ENCODE assay signal across 16 mouse cellular contexts in genomic region chr2:10569392-10569791, GRCm38 (mm10).
A peak's percentile ranks its signal among the peaks of the same experiment; 100 is the strongest.
DNase-seq lines count a peak whose midpoint lies in the region; ATAC-seq and TF ChIP-seq lines count a peak whose summit lies in the region.
"Had no signal": no experiment of that assay in that cellular context is flagged by ENCODE, and none has a peak within 500 bp of the region (broad histone marks: within the 10 kb centered on the region; RNA-seq: fewer than 3 reads in every experiment).

No protein-coding gene starts in this region.

- no peaks in the 10 kb centered on the region for H3K27me3 ChIP-seq in forebrain, embryonic 13.5 days
- H3K27me3 ChIP-seq in forebrain, embryonic 10.5 days (ENCODE audit: poor library complexity, severe bottlenecking): no peaks in the 10 kb centered on the region
- no peaks in the 10 kb centered on the region for H3K27me3 ChIP-seq in lung, embryonic 14.5 days (ENCODE audit: insufficient read depth, low read length)
- no peaks in the 10 kb centered on the region for H3K27me3 ChIP-seq in hindbrain, embryonic 11.5 days (ENCODE audit: control insufficient read depth, insufficient read depth, low read length)
- H3K27me3 ChIP-seq: neural tube, embryonic 12.5 days had no signal

- no peaks in the 10 kb centered on the region for H3K4me1 ChIP-seq in forebrain, embryonic 13.5 days
- no peaks in the 10 kb centered on the region for H3K4me1 ChIP-seq in forebrain, embryonic 10.5 days
- H3K4me1 ChIP-seq in lung, embryonic 14.5 days (ENCODE audit: insufficient read depth): no peaks in the 10 kb centered on the region
- no peaks in the 10 kb centered on the region for H3K4me1 ChIP-seq in hindbrain, embryonic 11.5 days (replicated peaks; ENCODE audit: control insufficient read depth, insufficient read depth, low read length)
- H3K4me1 ChIP-seq: neural tube, embryonic 12.5 days had no signal

- ATAC-seq in forebrain, embryonic 13.5 days: peak; percentile 63
- no peak for ATAC-seq in lung, embryonic 14.5 days (ENCODE audit: insufficient read depth)
- ATAC-seq in hindbrain, embryonic 11.5 days (ENCODE audit: low FRiP score): no peak
- ATAC-seq: activated CD4-positive, CD25-positive, alpha-beta regulatory T cell, adult 4 months had no signal

- no peaks in the 10 kb centered on the region for H3K9me3 ChIP-seq in forebrain, embryonic 13.5 days (replicated peaks)
- H3K9me3 ChIP-seq in forebrain, embryonic 10.5 days: no peaks in the 10 kb centered on the region
- no peaks in the 10 kb centered on the region for H3K9me3 ChIP-seq in lung, embryonic 14.5 days (ENCODE audit: low read depth, low read length)
- H3K9me3 ChIP-seq in hindbrain, embryonic 11.5 days (ENCODE audit: control insufficient read depth, low read length): no peaks in the 10 kb centered on the region
- H3K9me3 ChIP-seq: G1E; neural tube, embryonic 12.5 days had no signal

- no peak for TF ChIP-seq CTCF in lung, embryonic 14.5 days (IDR thresholded peaks at IDR 0.05; ENCODE audit: low read depth)

- no peaks in the 10 kb centered on the region for H3K36me3 ChIP-seq in forebrain, embryonic 13.5 days (ENCODE audit: poor library complexity, severe bottlenecking)
- H3K36me3 ChIP-seq in forebrain, embryonic 10.5 days (replicated peaks): no peaks in the 10 kb centered on the region
- H3K36me3 ChIP-seq in lung, embryonic 14.5 days (ENCODE audit: insufficient read depth): no peaks in the 10 kb centered on the region
- no peaks in the 10 kb centered on the region for H3K36me3 ChIP-seq in hindbrain, embryonic 11.5 days (ENCODE audit: control insufficient read depth, insufficient read depth, low read length)
- H3K36me3 ChIP-seq: neural tube, embryonic 12.5 days had no signal

- H3K4me2 ChIP-seq in forebrain, embryonic 13.5 days: no peak overlapping the region
- H3K4me2 ChIP-seq in lung, embryonic 14.5 days: no peak overlapping the region
- H3K4me2 ChIP-seq in hindbrain, embryonic 11.5 days (replicated peaks; ENCODE audit: low read depth, low read length): no peak overlapping the region
- H3K4me2 ChIP-seq: neural tube, embryonic 12.5 days had no signal

- no peak overlapping the region for H3K4me3 ChIP-seq in forebrain, embryonic 13.5 days
- H3K4me3 ChIP-seq in forebrain, embryonic 10.5 days: no peak overlapping the region
- H3K4me3 ChIP-seq in lung, embryonic 14.5 days (ENCODE audit: low read depth, low read length): no peak overlapping the region
- H3K4me3 ChIP-seq in hindbrain, embryonic 11.5 days (ENCODE audit: low read depth, low read length): no peak overlapping the region
- H3K4me3 ChIP-seq: neural tube, embryonic 12.5 days had no signal

- WGBS in forebrain, embryonic 13.5 days: 55% methylated on average over 6 of the region's 6 CpGs
- 73% methylated on average over 6 of the region's 6 CpGs for WGBS in forebrain, embryonic 10.5 days
- 38% methylated on average over 6 of the region's 6 CpGs for WGBS in lung, embryonic 14.5 days
- 52% methylated on average over 6 of the region's 6 CpGs for WGBS in hindbrain, embryonic 11.5 days

- no peak overlapping the region for H3K9ac ChIP-seq in forebrain, embryonic 13.5 days
- H3K9ac ChIP-seq in lung, embryonic 14.5 days: no peak overlapping the region
- no peak overlapping the region for H3K9ac ChIP-seq in hindbrain, embryonic 11.5 days (ENCODE audit: low read depth, low read length)
- H3K9ac ChIP-seq: liver, embryonic 14.5 days; neural tube, embryonic 12.5 days had no signal

- H3K27ac ChIP-seq in forebrain, embryonic 13.5 days: no peak overlapping the region
- no peak overlapping the region for H3K27ac ChIP-seq in forebrain, embryonic 10.5 days
- no peak overlapping the region for H3K27ac ChIP-seq in lung, embryonic 14.5 days (ENCODE audit: low read depth)
- H3K27ac ChIP-seq in hindbrain, embryonic 11.5 days (ENCODE audit: low read depth, low read length): no peak overlapping the region
- H3K27ac ChIP-seq: liver, embryonic 14.5 days; neural tube, embryonic 12.5 days had no signal

- DNase-seq in forebrain, embryonic 10.5 days (ENCODE audit: extremely low spot score, low spot score): no peak
- peak; percentile 35 for DNase-seq in lung, embryonic 14.5 days
- DNase-seq in lung, postnatal 36 days: no peak
- DNase-seq in hindbrain, embryonic 11.5 days (ENCODE audit: low spot score): peak; percentile 5
- no peak for DNase-seq in spleen, adult 18-20 months
- DNase-seq in adrenal gland, postnatal 14 days: no peak
- no peak for DNase-seq in kidney, postnatal 10 days
- DNase-seq: B cell, adult 2 months; gastrocnemius, postnatal 25 days; kidney, adult 8-10 months; thymus, adult 2 months had no signal

Comparison
In these comparisons a context has a peak if more than half of its experiments do, and no peak if none do; other contexts are left out.
1. DNase-seq: peak in lung, embryonic 14.5 days (single experiment) and hindbrain, embryonic 11.5 days (single experiment); none in forebrain, embryonic 10.5 days (single experiment), lung, postnatal 36 days (single experiment), spleen, adult 18-20 months (0 of 2), adrenal gland, postnatal 14 days (single experiment) and kidney, postnatal 10 days (single experiment).